Mouse (Mus musculus): Measurements from ENCODE around the gene Slc35f6.

DNA sequence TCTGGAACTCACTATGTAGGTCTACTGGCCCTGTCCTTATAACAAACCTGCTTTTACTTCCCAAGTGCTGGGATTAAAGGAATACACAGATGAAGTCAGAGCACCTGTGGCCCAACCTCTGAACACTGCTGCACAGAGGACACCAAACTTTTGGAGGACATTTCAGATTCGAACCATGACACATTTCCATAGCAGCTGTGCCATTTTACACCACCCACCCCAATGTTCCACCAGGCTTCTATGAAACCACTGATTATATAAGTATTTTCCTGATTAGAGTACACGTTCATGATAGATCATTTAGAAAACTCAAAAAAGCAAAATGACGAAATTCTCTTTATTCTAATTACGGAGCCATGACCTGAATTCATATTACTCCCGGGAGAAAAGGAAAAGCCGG is 18.2 kb downstream of the Slc35f6 start:
- TF ChIP-seq ZC3H11A (IDR thresholded peaks at IDR 0.05; ENCODE audit: borderline replicate concordance, low read depth, low read length) (no peak), ZNF384 (IDR thresholded peaks at IDR 0.05; ENCODE audit: low read depth, low read length) (no peak), MAFK (IDR thresholded peaks at IDR 0.05; ENCODE audit: insufficient read depth, low read depth, low read length) (no peak), CHD2 (IDR thresholded peaks at IDR 0.05; ENCODE audit: low read depth, low read length) (no peak), HCFC1 (IDR thresholded peaks at IDR 0.05; ENCODE audit: borderline replicate concordance, insufficient read depth, low read length) (no peak)

Data from ES-E14 (cell line).